Mouse (Mus musculus): ENCODE measurements around the gene Mbnl2. TPM values are rescaled to one million over a fixed set of nuclear protein-coding genes. Genes with fewer than 3 reads are reported as not detected.

Mbnl2 gene
- total RNA-seq, 4 experiments from 2014 or later: 203 to 240 (median 218) TPM

DNA sequence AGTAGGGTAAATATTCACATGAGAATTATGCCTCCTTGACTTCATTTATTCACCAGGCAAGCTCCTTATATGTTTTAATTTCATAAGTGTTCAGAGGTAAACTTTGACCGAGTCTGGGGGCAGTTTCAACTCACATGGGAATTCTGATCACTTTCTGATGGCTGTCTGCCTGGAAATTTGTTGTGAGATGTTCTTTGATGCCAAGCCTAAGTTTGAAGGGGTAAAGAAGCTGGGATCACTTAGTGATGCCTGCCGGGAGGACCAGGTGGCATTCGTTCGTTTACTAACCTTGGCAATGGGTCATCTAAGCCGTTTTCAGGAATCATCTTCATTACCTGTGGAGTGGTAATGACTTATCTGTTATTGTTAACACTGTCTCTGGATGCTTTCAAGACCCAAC is 23.0 kb downstream of the Mbnl2 start:
- DNase-seq: no peak

GRCm38 (mm10) chr14:120299716-120300115 is 24.2 kb downstream of the Mbnl2 start:
- no peak for DNase-seq

- no peak for DNase-seq
Observed at GRCm38 (mm10) chr14:120300191-120300590, 24.7 kb downstream of the Mbnl2 start.

DNA sequence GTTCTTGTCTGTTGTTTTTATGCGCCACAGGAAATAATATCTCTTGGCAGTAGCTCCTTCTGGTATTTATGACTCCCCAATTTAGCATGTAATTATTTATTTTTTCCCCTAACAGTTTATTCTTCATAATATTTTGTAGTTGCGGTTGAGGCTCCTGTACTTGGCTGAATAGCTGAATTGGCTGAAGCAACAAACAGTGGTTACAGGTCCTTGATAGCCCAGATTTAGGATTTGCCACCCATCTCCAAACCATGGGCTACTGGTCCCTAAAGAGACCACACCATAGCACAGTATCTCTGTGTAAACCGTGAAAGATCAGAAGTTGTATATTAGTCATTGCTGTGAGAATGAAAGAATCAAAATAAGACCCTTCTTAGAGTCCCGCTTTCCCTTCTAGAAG is 25.3 kb downstream of the Mbnl2 start:
- DNase-seq: no peak

DNA sequence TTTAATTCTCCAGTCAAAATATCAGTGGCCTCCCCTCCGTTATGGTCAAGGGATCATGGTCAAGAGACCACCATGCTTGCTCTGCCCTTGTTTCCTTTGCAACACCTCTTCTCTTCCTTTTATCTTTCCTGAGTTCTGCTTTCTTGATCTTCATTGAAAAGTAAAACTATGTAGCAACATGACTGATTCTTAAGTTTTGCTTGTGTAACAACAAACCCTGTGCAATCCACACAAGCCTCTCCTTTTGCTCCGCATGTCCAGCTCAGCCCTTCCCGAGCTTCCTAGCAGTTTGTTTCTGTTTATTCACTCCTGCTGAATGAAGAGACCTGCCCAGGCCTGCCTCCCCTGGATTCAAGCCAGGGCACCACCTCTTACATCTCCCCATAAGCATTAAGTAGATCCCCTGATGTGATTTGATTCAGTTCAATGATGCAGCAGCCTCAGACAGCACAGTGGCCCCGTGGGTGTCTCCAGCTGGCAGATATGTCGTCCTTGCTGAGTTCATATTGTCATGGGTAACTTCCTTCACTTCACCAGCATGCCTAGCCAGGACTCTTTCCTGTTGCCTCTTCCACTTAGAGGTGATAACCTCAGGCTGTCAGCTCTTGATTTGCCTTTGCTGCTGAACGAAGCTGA is 27.6 kb downstream of the Mbnl2 start:
- no peak for DNase-seq

GRCm38 (mm10) chr14:120306229-120306628 is 30.8 kb downstream of the Mbnl2 start:
- no peak for DNase-seq

DNA sequence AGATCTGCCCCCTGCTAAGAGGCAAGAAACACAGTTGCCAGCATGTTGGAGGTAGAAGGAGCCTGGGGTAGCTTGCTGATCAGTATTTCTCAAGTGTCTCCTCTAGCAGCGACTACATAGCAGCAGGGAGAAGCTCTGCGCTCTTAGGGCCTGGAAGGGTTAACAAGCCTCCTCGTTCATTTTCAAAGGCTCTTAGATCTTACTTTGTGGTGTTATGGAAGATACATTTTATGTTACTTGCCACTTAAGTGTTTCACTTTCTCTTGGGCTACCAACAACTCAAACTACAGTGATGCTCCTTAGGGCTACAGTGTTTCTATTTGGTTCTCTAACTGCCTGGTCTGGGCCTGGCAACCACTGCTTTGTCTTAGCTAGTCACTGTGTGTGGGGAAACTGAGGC is 31.9 kb downstream of the Mbnl2 start:
- no peak for DNase-seq

DNA sequence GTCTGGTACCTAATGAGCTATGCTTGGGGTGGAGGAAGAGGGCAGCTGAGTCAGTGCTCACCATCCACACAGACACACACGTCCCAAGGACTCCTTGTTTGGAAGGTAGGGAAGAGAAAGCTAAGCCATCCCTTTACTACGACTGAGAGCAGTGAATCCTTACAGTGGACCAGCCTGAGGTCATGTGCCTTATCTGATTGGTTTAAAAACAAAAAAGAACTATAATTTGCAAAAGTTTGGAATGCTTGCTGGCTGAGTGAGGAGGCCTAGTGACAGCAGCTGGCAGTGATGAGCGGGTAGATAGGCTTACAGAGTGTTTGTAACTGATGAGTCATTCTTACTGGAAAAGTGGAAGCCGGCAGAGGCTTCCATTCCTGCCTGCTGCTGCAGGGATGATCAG is 32.5 kb downstream of the Mbnl2 start:
- DNase-seq: peak; percentile 48

GRCm38 (mm10) chr14:120309691-120310090 is 34.2 kb downstream of the Mbnl2 start:
- no peak for DNase-seq

DNA sequence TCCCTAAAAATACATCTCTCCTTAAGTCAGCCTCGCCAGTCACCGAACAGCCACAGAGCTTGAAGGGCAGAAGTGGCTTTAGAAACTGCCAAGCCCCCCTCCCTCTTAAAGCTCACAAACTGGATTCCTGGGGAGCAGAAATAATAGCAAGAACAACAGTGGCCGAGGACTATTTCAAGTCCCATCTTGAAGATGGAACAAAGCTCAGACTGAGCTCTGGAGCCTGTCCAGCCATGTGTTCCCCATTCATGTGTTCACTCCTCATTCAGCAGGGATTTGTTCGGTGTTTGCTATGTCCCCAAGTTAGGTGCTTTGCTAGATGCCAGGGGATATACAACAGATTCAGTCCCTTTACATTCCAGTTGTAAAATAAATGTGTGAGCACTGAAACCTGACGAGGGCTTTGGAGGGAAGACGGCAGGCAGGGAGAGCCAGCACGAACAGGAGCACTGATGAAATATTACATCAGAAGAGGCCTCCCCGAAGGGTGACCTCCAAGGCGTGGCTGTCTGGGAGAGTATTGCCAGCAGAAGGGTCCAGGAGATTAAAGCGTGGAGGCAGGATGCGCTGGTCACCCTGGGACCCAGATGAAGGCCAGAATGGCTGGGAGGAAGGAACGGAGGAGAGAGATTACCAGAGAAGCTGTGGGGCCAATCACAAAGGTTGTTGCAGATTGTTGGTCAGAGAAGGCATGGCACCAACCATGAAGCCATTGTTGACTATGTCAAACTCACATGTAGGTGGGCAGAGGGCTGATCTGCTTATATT is 36.0 kb downstream of the Mbnl2 start:
- DNase-seq: no peak

DNA sequence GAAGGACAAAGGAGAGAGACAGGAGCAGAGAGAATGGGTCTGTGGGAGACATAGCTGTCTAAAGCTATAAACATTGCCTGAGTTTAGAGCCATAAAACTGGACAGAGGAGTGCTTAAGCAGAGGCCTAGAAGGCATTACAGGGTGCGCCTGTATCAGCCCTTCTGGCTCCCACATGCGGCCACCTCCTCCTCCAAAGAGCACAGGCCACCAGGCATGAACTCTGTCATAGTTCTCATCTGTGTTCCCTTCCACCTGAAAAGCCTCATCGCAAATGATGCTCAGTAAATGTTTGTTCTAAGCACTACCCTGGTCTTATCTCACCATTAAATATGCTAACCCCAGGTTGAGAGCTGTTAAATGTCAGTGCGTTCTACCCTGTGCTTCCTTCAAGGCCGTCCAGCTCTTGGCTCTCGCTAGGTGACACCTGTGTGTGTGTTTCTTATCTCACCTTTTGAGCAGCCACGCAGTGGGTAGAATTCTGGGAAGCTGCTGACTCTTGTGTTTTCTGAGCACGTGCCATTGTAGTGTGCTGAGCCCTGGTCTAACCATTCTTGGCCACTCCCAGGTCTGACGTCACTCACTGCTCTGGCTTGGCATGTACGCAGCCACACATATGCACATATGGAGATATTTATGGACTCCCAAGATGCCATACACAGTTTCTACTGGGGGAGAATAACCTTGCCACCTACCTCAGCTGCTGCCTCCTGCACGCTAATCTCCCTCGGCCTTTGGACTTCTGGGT is 37.4 kb downstream of the Mbnl2 start:
- DNase-seq: no peak

DNA sequence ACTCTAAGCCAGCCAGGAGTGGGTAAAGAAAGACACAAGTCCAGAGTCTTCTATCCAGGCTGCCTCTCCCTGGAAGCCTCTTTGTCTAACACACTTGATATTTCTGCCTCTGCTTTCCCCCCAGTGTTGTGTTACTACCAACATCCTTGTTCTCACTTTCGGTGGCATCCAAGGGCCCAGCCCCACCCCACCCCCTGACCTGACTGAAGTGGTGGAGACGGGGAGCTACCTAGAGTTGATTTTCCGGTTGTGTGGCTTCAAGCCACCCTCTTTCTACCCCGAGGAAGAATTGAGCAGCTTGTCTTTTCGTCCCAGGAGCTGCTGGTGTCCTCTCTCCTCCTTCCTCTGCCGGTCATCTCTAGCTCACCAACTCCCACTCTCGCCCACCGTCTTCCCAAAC is 38.0 kb downstream of the Mbnl2 start:
- DNase-seq: no peak

GRCm38 (mm10) chr14:120315721-120316120 is 40.3 kb downstream of the Mbnl2 start:
- no peak for DNase-seq

- DNase-seq: peak; percentile 61
Observed at GRCm38 (mm10) chr14:120318326-120318935, 43.0 kb downstream of the Mbnl2 start.

GRCm38 (mm10) chr14:120318974-120319731 is 43.7 kb downstream of the Mbnl2 start:
- no peak for DNase-seq

DNA sequence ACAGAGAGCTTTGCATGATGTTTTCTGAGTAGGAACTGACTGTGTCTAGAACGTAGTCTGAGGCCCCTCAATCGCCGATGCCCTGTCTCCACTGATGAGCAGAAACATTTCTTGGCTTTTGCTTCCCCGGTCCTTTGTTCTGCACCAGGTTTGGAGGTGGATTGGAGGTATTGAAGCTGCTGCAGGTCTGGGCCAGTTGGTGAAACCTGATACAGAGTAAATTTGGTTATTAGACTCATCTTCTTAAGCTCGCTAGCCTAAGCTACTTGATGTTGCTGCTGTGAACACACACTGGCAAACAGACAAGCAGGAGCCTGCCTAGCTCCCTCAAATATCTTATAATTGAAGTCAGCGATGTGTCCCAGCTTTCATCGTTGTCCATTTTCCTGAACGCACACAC is 46.6 kb downstream of the Mbnl2 start:
- DNase-seq: no peak

DNA sequence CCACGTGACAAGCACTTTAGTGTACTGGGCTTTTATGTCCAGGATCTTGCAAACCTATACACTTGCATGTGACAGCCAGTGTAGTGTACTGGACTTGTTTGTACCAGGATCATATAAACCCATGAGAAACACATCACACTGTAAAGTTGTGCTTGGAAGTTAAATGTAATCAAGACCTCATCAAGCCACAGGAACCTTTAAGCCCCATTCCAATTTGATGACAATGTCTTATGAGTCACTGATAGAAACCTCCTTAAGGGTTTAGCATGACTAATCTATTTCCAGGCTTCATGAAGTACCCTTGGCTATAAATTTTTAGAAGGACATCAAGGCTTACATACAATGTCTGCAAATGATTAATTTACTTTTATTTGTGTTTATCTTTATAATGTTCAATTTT is 47.6 kb downstream of the Mbnl2 start:
- DNase-seq: no peak

DNA sequence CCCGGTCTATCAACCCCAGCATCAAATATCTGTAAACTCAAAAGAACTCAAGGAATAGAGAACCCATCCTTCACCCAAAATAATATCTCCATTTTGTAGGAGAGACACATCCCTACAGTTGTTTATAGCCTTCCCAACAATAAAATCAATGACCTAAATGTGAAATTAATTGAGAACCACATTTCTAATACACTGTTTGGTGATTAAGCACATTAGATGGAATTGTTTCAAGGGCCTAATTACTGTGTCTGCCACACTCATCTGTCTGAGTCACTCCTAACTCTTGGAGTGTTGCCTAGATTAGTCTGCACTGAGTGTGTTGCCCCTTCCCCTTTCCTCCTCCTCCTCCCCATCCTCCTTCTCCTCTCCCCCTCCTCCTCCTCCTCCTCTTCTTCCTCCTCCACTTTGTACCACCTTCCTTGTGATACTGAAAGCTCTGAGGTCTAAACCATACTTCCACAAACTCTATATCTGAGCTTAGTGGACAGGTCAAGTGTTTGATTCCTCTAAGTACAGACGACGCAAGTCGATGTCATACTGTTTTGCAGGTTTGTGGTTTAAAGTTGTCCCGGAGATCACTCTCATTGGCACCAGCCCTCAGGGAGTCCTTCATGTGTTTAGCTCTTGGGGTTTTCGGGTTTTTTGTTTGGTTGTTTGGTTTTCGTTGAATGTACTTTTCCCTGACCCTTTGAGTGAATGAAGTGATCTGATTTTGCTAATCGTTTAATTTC is 48.8 kb downstream of the Mbnl2 start:
- no peak for DNase-seq

- DNase-seq: no peak
Observed at GRCm38 (mm10) chr14:120324883-120325480, 49.5 kb downstream of the Mbnl2 start.

- no peak for DNase-seq
Observed at GRCm38 (mm10) chr14:120325673-120326072, 50.2 kb downstream of the Mbnl2 start.

GRCm38 (mm10) chr14:120330454-120330853 is 55.0 kb downstream of the Mbnl2 start:
- no peak for DNase-seq
